Mouse (Mus musculus) heart, postnatal 0 days (tissue): ENCODE results near the gene Avp.

ENCODE experiments used
- CTCF ChIP-seq: IDR thresholded peaks from 2 replicates; pipeline ENCODE4 v1.5.1; 2016; ENCODE audit warnings: antibody characterized with exemption, control low read depth, low read depth
- EP300 ChIP-seq: IDR thresholded peaks from 2 replicates; pipeline ENCODE4 v1.6.1; 2016; ENCODE audit warnings: antibody characterized with exemption, low read depth

DNA sequence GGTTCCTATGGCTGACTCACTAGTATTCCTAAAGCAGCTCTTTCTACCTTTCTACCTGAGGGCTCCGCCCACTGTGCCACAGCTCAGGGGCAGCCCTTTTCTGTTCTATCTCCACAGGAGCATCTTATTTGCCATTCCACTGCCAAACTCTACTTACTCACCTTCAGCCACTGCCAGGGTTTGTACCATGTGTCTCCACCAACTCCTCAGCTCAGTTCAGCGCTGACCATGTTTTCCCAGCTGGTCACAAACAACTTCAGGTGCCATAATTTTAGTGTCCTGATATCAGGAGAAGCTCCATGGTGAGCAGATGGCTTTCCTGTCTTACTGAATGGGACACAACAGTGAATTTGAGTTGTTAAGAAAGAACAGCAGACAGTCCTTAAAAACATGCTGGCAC, 24.9 kb downstream of the Avp start:
- TF ChIP-seq CTCF (no peak), EP300 (no peak)
